Mouse (Mus musculus) lung, embryonic 15.5 days (tissue): ENCODE measurements around the gene Nlrp3. TPM values are rescaled to one million over a fixed set of nuclear protein-coding genes. Genes with fewer than 3 reads are reported as not detected.

Source experiments
- ATAC-seq: fragments of 200-750 bp; cut with Nextera tagmentation; 2 replicates; pipeline ENCODE4 v1.8.0; 2017; ENCODE audit warnings: moderate number of reproducible peaks, borderline replicate concordance; ENCODE audit not compliant: low FRiP score, low TSS enrichment; ENCODE audit errors: extremely low read depth
- H3K27ac ChIP-seq: fragments of 300-500 bp; sonication (generic); 2 replicates; pipeline ENCODE4 v1.5.1; 2015; ENCODE audit warnings: moderate library complexity, mild to moderate bottlenecking, inconsistent platforms
- H3K27me3 ChIP-seq: fragments of 300-500 bp; sonication (generic); 2 replicates; pipeline ENCODE4 v1.6.1; 2015; ENCODE audit warnings: inconsistent platforms
- H3K36me3 ChIP-seq: fragments of 300-500 bp; sonication (generic); 2 replicates; pipeline ENCODE4 v1.6.1; 2015; ENCODE audit warnings: inconsistent platforms
- H3K4me1 ChIP-seq: fragments of 300-500 bp; sonication (generic); 2 replicates; pipeline ENCODE4 v1.6.1; 2015; ENCODE audit warnings: inconsistent platforms
- H3K4me2 ChIP-seq: fragments of 300-500 bp; sonication (generic); 2 replicates; pipeline ENCODE4 v1.6.1; 2015; ENCODE audit warnings: inconsistent platforms, mild to moderate bottlenecking, moderate library complexity
- H3K4me3 ChIP-seq: fragments of 300-500 bp; sonication (generic); 2 replicates; pipeline ENCODE4 v1.5.1; 2015; ENCODE audit warnings: mild to moderate bottlenecking, inconsistent platforms
- H3K9ac ChIP-seq: fragments of 300-500 bp; sonication (generic); 2 replicates; pipeline ENCODE4 v1.6.1; 2015; ENCODE audit warnings: inconsistent platforms
- H3K9me3 ChIP-seq: fragments of 300-500 bp; sonication (generic); 2 replicates; pipeline ENCODE4 v1.6.1; 2016; ENCODE audit warnings: inconsistent platforms
- WGBS: fragments of 180-500 bp; shearing (Covaris S2); methylation state at CpG from one replicate; pipeline ENCODE4 v1.1.7; 2015; 5-methylcytosine and 5-hydroxymethylcytosine counted together
- polyA plus RNA-seq: library from polyadenylated mRNA; unstranded; fragments of >200 nt; fragmentation: Nextera tagmentation; extraction: Ambion mirVana; gene quantifications from 2 replicates; pipeline ENCODE4 v1.2.1, GENCODE M21; 2015

Nlrp3 gene
- polyA plus RNA-seq, 1 experiment from 2014 or later = 0.24 TPM

DNA sequence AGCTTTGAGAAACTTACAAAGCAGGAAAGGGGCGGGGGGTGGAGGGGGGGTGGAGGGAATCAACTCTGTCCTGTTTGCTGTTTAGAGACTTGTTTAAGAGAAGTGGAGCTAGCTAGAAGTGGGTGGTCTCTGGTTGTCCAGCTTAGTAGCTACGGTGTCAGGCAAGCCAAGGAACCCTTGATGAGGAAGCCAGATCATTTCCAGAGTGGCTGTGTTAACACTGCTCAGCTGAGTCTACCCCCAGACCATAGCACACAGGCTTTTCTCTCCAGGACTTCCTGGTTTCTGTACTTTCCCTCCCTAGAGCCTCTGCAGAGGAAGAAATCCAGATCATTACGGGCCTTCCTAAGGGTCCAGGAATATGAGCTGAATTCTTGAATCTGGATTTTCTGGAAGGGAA lies 26.6 kb upstream of the Nlrp3 start:
- H3K9me3 ChIP-seq = no peaks in the 10 kb centered on the region
- ATAC-seq = no peak
- H3K27ac ChIP-seq = no peak overlapping the region
- H3K4me2 ChIP-seq = no peak overlapping the region
- peaks cover 8% of the 10 kb centered on the region; the same call in 1 of the 2 replicates for H3K36me3 ChIP-seq
- no peak overlapping the region for H3K4me3 ChIP-seq
- WGBS = 57% methylated on average over 3 of the region's 3 CpGs
- H3K4me1 ChIP-seq = no peaks in the 10 kb centered on the region
- H3K27me3 ChIP-seq = no peaks in the 10 kb centered on the region
- no peak overlapping the region for H3K9ac ChIP-seq

GRCm38 (mm10) chr11:59517441-59517840 lies 23.9 kb upstream of the Nlrp3 start:
- no peaks in the 10 kb centered on the region for H3K4me1 ChIP-seq
- 94% methylated on average over 1 of the region's 1 CpGs for WGBS
- no peak overlapping the region for H3K27ac ChIP-seq
- ATAC-seq = no peak
- no peak overlapping the region for H3K4me2 ChIP-seq
- H3K9ac ChIP-seq = no peak overlapping the region
- no peak overlapping the region for H3K4me3 ChIP-seq
- H3K9me3 ChIP-seq = no peaks in the 10 kb centered on the region
- no peaks in the 10 kb centered on the region for H3K36me3 ChIP-seq
- H3K27me3 ChIP-seq = no peaks in the 10 kb centered on the region

GRCm38 (mm10) chr11:59518226-59518625 lies 23.1 kb upstream of the Nlrp3 start:
- H3K4me1 ChIP-seq = no peaks in the 10 kb centered on the region
- ATAC-seq = no peak; the same call in 1 of the 2 replicates
- H3K4me3 ChIP-seq = no peak overlapping the region
- no peak overlapping the region for H3K9ac ChIP-seq
- no peaks in the 10 kb centered on the region for H3K9me3 ChIP-seq
- H3K36me3 ChIP-seq = no peaks in the 10 kb centered on the region
- no peak overlapping the region for H3K4me2 ChIP-seq
- WGBS = 37% methylated on average over 10 of the region's 10 CpGs
- H3K27ac ChIP-seq = no peak overlapping the region
- no peaks in the 10 kb centered on the region for H3K27me3 ChIP-seq

GRCm38 (mm10) chr11:59519741-59520495 lies 21.4 kb upstream of the Nlrp3 start:
- ATAC-seq = no peak
- no peak overlapping the region for H3K27ac ChIP-seq
- no peaks in the 10 kb centered on the region for H3K36me3 ChIP-seq
- H3K4me1 ChIP-seq = no peaks in the 10 kb centered on the region
- H3K4me2 ChIP-seq = no peak overlapping the region
- H3K9me3 ChIP-seq = no peaks in the 10 kb centered on the region
- H3K9ac ChIP-seq = no peak overlapping the region
- 68% methylated on average over 6 of the region's 6 CpGs for WGBS
- H3K4me3 ChIP-seq = no peak overlapping the region
- H3K27me3 ChIP-seq = no peaks in the 10 kb centered on the region

DNA sequence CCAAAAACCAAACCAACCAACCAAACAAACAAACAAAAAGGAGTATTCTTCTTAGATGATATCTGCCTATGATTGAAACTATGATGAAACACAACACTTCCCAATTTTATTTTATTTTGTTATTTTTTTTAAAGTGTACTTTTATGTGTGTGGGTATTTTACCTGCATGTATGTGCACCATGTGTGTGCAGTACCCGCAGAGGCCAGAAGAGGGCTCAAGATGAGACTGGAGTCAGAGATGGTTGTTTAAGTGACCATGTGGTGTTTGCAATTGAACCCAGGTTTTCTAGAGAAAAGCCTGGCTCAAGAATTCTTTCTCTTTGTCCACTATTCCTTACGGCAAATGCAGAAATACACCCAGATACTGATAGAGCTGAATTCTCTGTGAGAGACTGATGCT lies 17.2 kb upstream of the Nlrp3 start:
- no peaks in the 10 kb centered on the region for H3K9me3 ChIP-seq
- H3K4me3 ChIP-seq = no peak overlapping the region
- H3K4me1 ChIP-seq = no peaks in the 10 kb centered on the region
- no peak overlapping the region for H3K9ac ChIP-seq
- WGBS = 92% methylated on average over 2 of the region's 2 CpGs
- H3K36me3 ChIP-seq = no peaks in the 10 kb centered on the region
- H3K27ac ChIP-seq = no peak overlapping the region
- ATAC-seq = no peak
- no peaks in the 10 kb centered on the region for H3K27me3 ChIP-seq
- H3K4me2 ChIP-seq = no peak overlapping the region

DNA sequence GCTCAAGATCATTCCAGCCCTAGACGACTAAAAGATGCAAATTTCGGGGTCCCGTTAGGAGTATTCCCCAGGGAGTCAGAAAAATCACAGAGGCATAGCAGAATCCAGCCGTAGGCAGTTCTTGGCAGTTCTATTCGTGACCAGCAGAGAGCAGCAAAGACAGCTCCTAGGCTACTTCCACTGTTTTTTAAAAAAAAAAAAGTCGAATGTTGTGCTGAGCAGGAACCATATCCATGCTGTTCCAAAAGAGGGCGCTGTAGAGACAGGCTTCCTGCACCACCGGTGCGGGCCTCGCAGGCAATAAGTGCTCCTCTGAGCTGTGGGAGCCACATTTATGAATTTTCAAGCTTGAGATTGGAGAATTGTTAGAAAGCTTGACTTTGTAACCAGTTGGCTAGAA lies 16.1 kb upstream of the Nlrp3 start:
- ATAC-seq = no peak

GRCm38 (mm10) chr11:59526472-59527080 lies 14.8 kb upstream of the Nlrp3 start, which contains the start of gene Zkscan17:
Gene Zkscan17, minus strand, starts transcription at chr11:59526751.
- no peak within 1 kb of the TSS for H3K27ac ChIP-seq
- no peaks in the 10 kb centered on the region for H3K36me3 ChIP-seq
- no peak within 1 kb of the TSS for H3K4me3 ChIP-seq
- no peak within 1 kb of the TSS for H3K9ac ChIP-seq
- H3K27me3 ChIP-seq = no peaks in the 10 kb centered on the region
- no peaks in the 10 kb centered on the region for H3K9me3 ChIP-seq
- no peak for ATAC-seq
- 46% methylated on average over 8 of the region's 8 CpGs for WGBS
- H3K4me2 ChIP-seq = no peak within 1 kb of the TSS
- no peaks in the 10 kb centered on the region for H3K4me1 ChIP-seq

More for the DNA sequence above, 16.1 kb upstream of the Nlrp3 start:
- no peaks in the 10 kb centered on the region for H3K27me3 ChIP-seq
- H3K9me3 ChIP-seq = no peaks in the 10 kb centered on the region
- no peaks in the 10 kb centered on the region for H3K4me1 ChIP-seq
- no peak overlapping the region for H3K27ac ChIP-seq
- H3K4me3 ChIP-seq = no peak overlapping the region
- H3K36me3 ChIP-seq = no peaks in the 10 kb centered on the region
- H3K4me2 ChIP-seq = no peak overlapping the region
- WGBS = 4% methylated on average over 10 of the region's 10 CpGs
- H3K9ac ChIP-seq = no peak overlapping the region

DNA sequence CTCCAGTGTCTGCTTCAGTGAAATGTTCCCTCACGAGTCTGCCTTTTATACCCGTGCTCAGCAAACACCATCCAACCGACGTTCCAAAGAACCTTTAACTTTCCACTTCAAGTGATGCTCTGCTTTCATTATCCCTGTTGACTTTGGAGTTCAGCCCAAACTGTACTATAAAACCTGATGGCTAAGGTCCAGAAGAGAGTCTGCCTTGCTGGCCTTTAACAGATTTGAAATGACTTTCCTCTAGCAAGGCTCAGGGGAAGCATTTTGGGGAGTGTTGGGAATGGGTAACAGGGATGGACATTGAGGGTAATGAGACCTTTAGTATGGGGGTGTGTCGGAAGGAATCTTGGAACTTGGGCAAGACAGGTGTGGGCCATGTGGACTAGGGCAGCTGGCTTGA lies 11.1 kb upstream of the Nlrp3 start:
- Histone ChIP-seq H3K27me3 (no peaks in the 10 kb centered on the region), H3K9me3 (no peaks in the 10 kb centered on the region), H3K36me3 (no peaks in the 10 kb centered on the region), H3K27ac (no peak overlapping the region), H3K4me3 (no peak overlapping the region), H3K9ac (no peak overlapping the region), H3K4me1 (no peaks in the 10 kb centered on the region), H3K4me2 (no peak overlapping the region)
- ATAC-seq = no peak
- 56% methylated on average over 5 of the region's 5 CpGs for WGBS

DNA sequence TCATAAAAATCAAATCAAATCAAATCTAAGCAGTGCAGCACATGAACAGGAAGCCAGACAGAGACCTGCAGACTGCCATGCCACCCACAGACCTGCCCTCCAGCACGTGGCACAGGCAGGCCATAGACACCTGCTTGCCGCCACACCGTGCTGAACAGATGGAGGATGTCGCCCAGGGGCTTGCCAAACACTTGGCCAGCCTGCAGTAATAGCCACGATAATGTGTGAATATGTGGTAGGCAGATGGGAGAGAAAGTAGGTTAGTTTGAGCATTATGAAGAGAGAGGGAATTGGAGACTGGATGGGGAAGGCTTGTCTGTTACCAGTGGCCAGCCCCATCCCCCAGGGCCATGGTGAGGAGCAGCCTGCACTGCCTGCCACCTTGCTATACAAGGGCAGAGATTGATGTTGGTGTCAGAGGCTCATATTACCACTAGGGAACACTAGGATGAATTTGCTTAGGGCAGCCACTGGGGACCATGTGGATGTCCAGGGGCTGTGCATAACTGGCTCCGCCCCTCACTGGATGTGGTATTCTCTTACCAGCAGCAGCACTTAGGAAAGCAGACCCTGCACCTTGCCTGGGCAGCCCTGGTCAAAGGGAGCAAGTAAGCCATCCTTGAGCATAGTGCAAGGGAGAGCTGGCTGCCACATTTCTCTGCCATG lies 10.4 kb upstream of the Nlrp3 start:
- no peak overlapping the region for H3K4me2 ChIP-seq
- H3K9me3 ChIP-seq = no peaks in the 10 kb centered on the region
- no peak for ATAC-seq
- H3K4me3 ChIP-seq = no peak overlapping the region
- H3K27me3 ChIP-seq = no peaks in the 10 kb centered on the region
- no peak overlapping the region for H3K27ac ChIP-seq
- H3K36me3 ChIP-seq = no peaks in the 10 kb centered on the region
- 63% methylated on average over 6 of the region's 6 CpGs for WGBS
- H3K4me1 ChIP-seq = no peaks in the 10 kb centered on the region
- no peak overlapping the region for H3K9ac ChIP-seq

- Histone ChIP-seq H3K27ac (no peak overlapping the region), H3K4me1 (no peaks in the 10 kb centered on the region), H3K9ac (no peak overlapping the region), H3K9me3 (no peaks in the 10 kb centered on the region), H3K4me2 (no peak overlapping the region), H3K4me3 (no peak overlapping the region), H3K27me3 (no peaks in the 10 kb centered on the region), H3K36me3 (no peaks in the 10 kb centered on the region)
- no peak for ATAC-seq
- WGBS = 52% methylated on average over 5 of the region's 5 CpGs
These were observed 9.8 kb upstream of the Nlrp3 start for GRCm38 (mm10) chr11:59531562-59531961.

- H3K27ac ChIP-seq = no peak overlapping the region
- H3K9ac ChIP-seq = no peak overlapping the region
- peaks cover 14% of the 10 kb centered on the region for H3K4me1 ChIP-seq
- no peaks in the 10 kb centered on the region for H3K36me3 ChIP-seq
- no peak for ATAC-seq
- no peak overlapping the region; the same call in 1 of the 2 replicates for H3K4me2 ChIP-seq
- H3K27me3 ChIP-seq = no peaks in the 10 kb centered on the region
- WGBS = 64% methylated on average over 16 of the region's 16 CpGs
- H3K4me3 ChIP-seq = no peak overlapping the region
- H3K9me3 ChIP-seq = no peaks in the 10 kb centered on the region
These were observed 3.9 kb upstream of the Nlrp3 start for GRCm38 (mm10) chr11:59537218-59538130.
